In genomic region chr8:94607064-94607463, GRCm38 (mm10) we compare ENCODE assay signal across 18 mouse cellular contexts. TPM values are rescaled to one million over a fixed set of nuclear protein-coding genes. Genes with fewer than 3 reads are reported as not detected.
DNase-seq lines count a peak whose midpoint lies in the region; ATAC-seq and TF ChIP-seq lines count a peak whose summit lies in the region.
"Had no signal": no experiment of that assay in that cellular context is flagged by ENCODE, and none has a peak within 500 bp of the region (broad histone marks: within the 10 kb centered on the region; RNA-seq: fewer than 3 reads in every experiment).

No protein-coding gene starts in this region.

- 89% methylated on average over 5 of the region's 5 CpGs for WGBS in kidney, adult 2 months

- peaks cover 2% of the 10 kb centered on the region; the same call in 1 of the 2 replicates for H3K4me1 ChIP-seq in kidney, adult 2 months (ENCODE audit: control insufficient read depth, insufficient read depth, low read length)

- no peak for ATAC-seq in megakaryocyte, adult 5-6 weeks (ENCODE audit: poor library complexity, severe bottlenecking)
- ATAC-seq: activated CD4-positive, CD25-positive, alpha-beta regulatory T cell, adult 4 months had no signal

- no peak for TF ChIP-seq POLR2A in kidney, adult 2 months (IDR thresholded peaks at IDR 0.05; ENCODE audit: low read depth, low read length)

- no peak overlapping the region for H3K27ac ChIP-seq in kidney, adult 2 months (ENCODE audit: insufficient read depth, low read depth, low read length)
- H3K27ac ChIP-seq: hindbrain, embryonic 14.5 days; liver, embryonic 13.5 days; neural tube, embryonic 12.5 days had no signal

- no peak for DNase-seq in kidney, adult 2 months
- no peak for DNase-seq in kidney, adult 9 months
- DNase-seq in 3T3-L1 (ENCODE audit: low read depth, low spot score) = peak; percentile 38
- DNase-seq in NIH3T3 (ENCODE audit: low read depth) = peak; percentile 25
- DNase-seq in naive thymus-derived CD4-positive, alpha-beta T cell, adult 2 months (ENCODE audit: low read depth) = peak; percentile 36
- no peak for DNase-seq in testis, postnatal 10 days (ENCODE audit: low spot score)
- DNase-seq: adrenal gland, postnatal 36 days; cerebellum, adult 9-10 months; gastrocnemius, postnatal 25 days; kidney, adult 18-20 months; layer of hippocampus, postnatal 36 days; left cerebral cortex, postnatal 4 days; liver, embryonic 13.5 days; thymus, postnatal 25 days had no signal

- no peaks in the 10 kb centered on the region for H3K27me3 ChIP-seq in kidney, adult 2 months (replicated peaks; ENCODE audit: control insufficient read depth, insufficient read depth, low read length)
- H3K27me3 ChIP-seq: liver, embryonic 13.5 days; neural tube, embryonic 12.5 days had no signal

- no peak overlapping the region for H3K4me3 ChIP-seq in kidney, adult 2 months (ENCODE audit: insufficient read depth, low read depth, low read length)
- H3K4me3 ChIP-seq: liver, embryonic 13.5 days; neural tube, embryonic 12.5 days had no signal

- no peaks in the 10 kb centered on the region for H3K36me3 ChIP-seq in kidney, adult 2 months (ENCODE audit: control insufficient read depth, insufficient read depth, low read length)
- H3K36me3 ChIP-seq: neural tube, embryonic 12.5 days had no signal

- TF ChIP-seq CTCF in kidney, adult 2 months (conservative IDR thresholded peaks at IDR 0.05; ENCODE audit: insufficient read depth, insufficient read length, low read depth, low read length) = 0 out of 2 replicates have a peak, but pooled peaks have one; percentile 3

RNA-seq across cellular contexts. Expression of gene Fam192a, which starts 5.3 kb away (rescaled TPM):
- 18.2 and 20.9 TPM in 2 replicates for polyA plus RNA-seq in kidney, adult 2 months (2012; rRNA removed)
- 27.8 and 33.4 TPM in 2 replicates for total RNA-seq in megakaryocyte, adult 5-6 weeks (2015)
- 93.2 and 103 TPM in 2 replicates for total RNA-seq in megakaryocyte, adult 5-6 weeks (2017)

RNA-seq across cellular contexts. Expression of gene Rspry1, which starts 5.3 kb away (rescaled TPM):
- 11.5 TPM in 2 replicates for polyA plus RNA-seq in kidney, adult 2 months (2012; rRNA removed)
- total RNA-seq in megakaryocyte, adult 5-6 weeks (2015) = 31.8 and 36.4 TPM in 2 replicates
- total RNA-seq in megakaryocyte, adult 5-6 weeks (2017) = 34.2 and 35.3 TPM in 2 replicates

RNA-seq across cellular contexts. Expression of gene Arl2bp, which starts 59.3 kb away (rescaled TPM):
- polyA plus RNA-seq in kidney, adult 2 months (2012; rRNA removed) = 76.2 and 77.2 TPM in 2 replicates
- total RNA-seq in megakaryocyte, adult 5-6 weeks (2015) = 33.7 and 43.6 TPM in 2 replicates
- 79.9 and 111 TPM in 2 replicates for total RNA-seq in megakaryocyte, adult 5-6 weeks (2017)

Comparison
In these comparisons a context has a peak if more than half of its experiments do, and no peak if none do; other contexts are left out.
1. DNase-seq: peak in 3T3-L1 (single experiment), NIH3T3 (single experiment) and naive thymus-derived CD4-positive, alpha-beta T cell, adult 2 months (single experiment); none in kidney, adult 2 months (single experiment), kidney, adult 9 months (single experiment) and testis, postnatal 10 days (single experiment).